Mouse (Mus musculus) effector memory CD4-positive, alpha-beta T cell, adult 7 months (primary cell): ENCODE data around the gene Txnrd2. TPM values are rescaled to one million over a fixed set of nuclear protein-coding genes. Genes with fewer than 3 reads are reported as not detected.

Source experiments
- polyA plus RNA-seq: library from polyadenylated mRNA; unstranded; fragments of 100-300 nt; shearing (Covaris generic); gene quantifications from one replicate; pipeline ENCODE4 v1.2.1, GENCODE M21; 2017

The Txnrd2 gene
- 25.2 TPM for polyA plus RNA-seq

GRCm38 (mm10) chr16:18426215-18426791, at the start of gene Txnrd2:
Txnrd2 (plus strand) TSS chr16:18426384.

GRCm38 (mm10) chr16:18426802-18427280, 657 bp downstream of the Txnrd2 start, which contains the start of gene Comt:
Comt (minus strand) TSS chr16:18426852.

GRCm38 (mm10) chr16:18498558-18498990, 72.4 kb downstream of the Txnrd2 start, which contains the start of the genes Gnb1l and Rtl10:
Gnb1l (plus strand) TSS chr16:18498713.
Rtl10 (plus strand) TSS chr16:18498901.

Other genes with a start within 250 kb of the Txnrd2 start
- not detected for gene Ccdc188, start 208.5 kb upstream of the Txnrd2 start, polyA plus RNA-seq
- gene Zdhhc8, start 191.2 kb upstream of the Txnrd2 start, polyA plus RNA-seq = 9.2 TPM
- 88.0 TPM for gene Trmt2a, start 177.7 kb upstream of the Txnrd2 start, polyA plus RNA-seq
- gene Ranbp1, start 177.7 kb upstream of the Txnrd2 start, polyA plus RNA-seq = 155 TPM
- not detected for gene Gm49776, start 168.1 kb upstream of the Txnrd2 start, polyA plus RNA-seq
- 8.3 TPM for gene Dgcr8, start 137.1 kb upstream of the Txnrd2 start, polyA plus RNA-seq
- 29.2 TPM for gene Tango2, start 78.3 kb upstream of the Txnrd2 start, polyA plus RNA-seq
- 2.8 TPM for gene Arvcf, start 78.2 kb upstream of the Txnrd2 start, polyA plus RNA-seq
- 22.3 TPM for gene Comt, start 468 bp downstream of the Txnrd2 start, polyA plus RNA-seq
- gene Gnb1l, start 72.3 kb downstream of the Txnrd2 start, polyA plus RNA-seq = 12.2 TPM
- gene Rtl10, start 72.5 kb downstream of the Txnrd2 start, polyA plus RNA-seq = not detected
- gene Tbx1, start 164.3 kb downstream of the Txnrd2 start, polyA plus RNA-seq = not detected
- gene Gp1bb, start 196.0 kb downstream of the Txnrd2 start, polyA plus RNA-seq = not detected
- gene Gm49601, start 200.0 kb downstream of the Txnrd2 start, polyA plus RNA-seq = not detected
- gene Sept5, start 203.6 kb downstream of the Txnrd2 start, polyA plus RNA-seq = 0.45 TPM